Mouse (Mus musculus) erythroblast, embryonic 14.5 days (primary cell): ENCODE measurements around the gene Nhsl1.

Source experiments
- GATA1 ChIP-seq: IDR thresholded peaks from 2 replicates; pipeline ENCODE4 v1.6.1; 2012; ENCODE audit warnings: low read length, inconsistent platforms, mixed read lengths
- TAL1 ChIP-seq: IDR thresholded peaks from 3 replicates; pipeline ENCODE4 v1.6.1; 2012; ENCODE audit warnings: low read length, inconsistent platforms, mixed read lengths

DNA sequence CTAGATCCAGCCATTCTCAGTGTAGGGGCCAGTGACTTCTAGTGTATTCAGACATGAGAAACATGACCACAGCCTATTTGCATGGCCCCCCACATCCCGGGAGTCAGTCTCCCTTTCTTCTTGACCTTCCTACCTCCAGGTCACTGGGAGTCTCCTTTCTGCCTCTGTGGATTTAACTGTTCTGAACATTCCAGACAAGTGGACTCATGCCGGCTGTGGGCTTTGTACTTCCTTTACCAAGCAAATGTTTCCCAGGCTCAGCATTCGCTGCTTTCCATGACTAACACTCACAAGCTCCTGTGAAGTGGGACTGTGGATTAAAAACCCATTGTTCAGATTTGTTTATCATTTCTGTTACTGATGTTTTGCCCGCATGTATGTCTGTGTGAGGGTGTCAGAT is 4.9 kb downstream of the Nhsl1 start:
- TF ChIP-seq GATA1, result no peak
- TF ChIP-seq TAL1, result no peak
